Mouse (Mus musculus): ENCODE data around the gene Rreb1.

Gene Rreb1

GRCm38 (mm10) chr13:37779251-37779667 lies 1.1 kb downstream of the Rreb1 start:
- no peak for DNase-seq (ENCODE audit: low read depth)

- DNase-seq (ENCODE audit: low read depth), result no peak
Observed at GRCm38 (mm10) chr13:37781557-37781956, 3.4 kb downstream of the Rreb1 start.

DNA sequence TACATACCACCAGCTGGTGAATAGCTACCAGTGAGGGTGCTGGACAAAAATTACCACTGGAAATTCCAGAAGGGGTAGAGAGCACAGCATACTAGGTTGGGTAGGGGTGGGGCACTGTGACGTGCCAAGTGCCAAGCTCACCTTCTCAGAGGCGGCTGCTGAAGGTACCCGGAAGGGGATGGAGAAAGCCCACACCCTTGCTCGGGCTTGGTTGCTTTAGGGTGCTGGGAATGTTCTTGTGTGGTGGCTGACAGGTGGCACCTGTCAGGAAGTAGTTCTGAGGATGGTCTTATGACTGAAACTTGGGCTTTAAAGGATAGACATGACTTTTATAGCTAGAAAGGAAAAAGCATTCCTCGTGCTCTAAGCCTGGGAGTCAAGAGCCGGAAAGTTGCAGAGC lies 3.9 kb downstream of the Rreb1 start:
- no peak for DNase-seq (ENCODE audit: low read depth)

- no peak for DNase-seq (ENCODE audit: low read depth)
Observed at GRCm38 (mm10) chr13:37783676-37784075, 5.5 kb downstream of the Rreb1 start.

DNA sequence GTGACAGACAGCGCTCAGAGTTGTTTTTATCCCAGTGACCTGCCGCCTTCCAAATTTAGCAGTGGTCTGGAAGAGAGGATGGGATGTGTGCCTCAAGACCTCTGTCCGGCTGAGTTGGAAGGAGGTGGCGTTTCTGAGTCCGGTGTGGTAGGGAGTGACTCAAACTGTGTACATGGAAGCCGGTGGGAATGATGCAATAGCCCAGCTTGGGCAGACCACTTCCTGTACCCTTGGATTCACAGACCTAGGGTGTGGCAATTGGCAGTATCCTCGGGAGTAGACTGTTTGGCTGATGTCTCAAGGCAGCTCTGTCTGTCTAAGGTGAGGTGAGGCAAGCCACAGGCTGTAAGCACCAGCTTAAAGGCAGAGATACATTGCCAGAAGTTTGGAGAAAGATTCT lies 6.0 kb downstream of the Rreb1 start:
- DNase-seq (ENCODE audit: low read depth), result no peak

DNA sequence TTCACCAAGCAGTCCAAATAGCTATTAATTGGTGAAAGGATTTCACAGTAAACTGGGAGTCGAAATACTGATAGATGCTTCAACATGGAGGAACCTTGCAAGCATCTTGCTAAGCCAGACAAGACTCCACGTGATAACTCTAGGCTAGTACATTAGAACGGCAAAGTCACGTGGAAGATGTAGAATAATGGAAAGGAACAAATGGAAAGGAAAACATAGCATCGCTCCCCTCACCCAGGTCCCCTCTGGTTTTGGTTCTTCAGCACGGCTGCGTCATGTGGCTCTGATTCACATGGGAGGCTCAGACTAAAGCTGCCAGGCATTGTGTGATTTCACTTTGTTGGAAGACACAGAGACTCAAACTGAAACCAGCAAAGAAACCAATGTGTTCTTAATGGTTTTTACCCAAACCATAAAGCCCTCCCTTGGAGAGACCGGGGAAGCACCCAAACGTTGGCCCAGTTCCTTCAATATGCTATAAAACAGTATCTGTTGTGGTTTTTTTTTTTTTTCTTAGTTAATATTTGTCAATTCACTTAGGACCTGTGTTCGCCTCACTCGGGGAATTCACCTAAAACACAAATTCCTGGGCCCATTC lies 14.6 kb downstream of the Rreb1 start:
- DNase-seq (ENCODE audit: low read depth), result no peak

GRCm38 (mm10) chr13:37798811-37799210 lies 20.6 kb downstream of the Rreb1 start:
- no peak for DNase-seq (ENCODE audit: low read depth)

GRCm38 (mm10) chr13:37799413-37799812 lies 21.2 kb downstream of the Rreb1 start:
- no peak for DNase-seq (ENCODE audit: low read depth)

DNA sequence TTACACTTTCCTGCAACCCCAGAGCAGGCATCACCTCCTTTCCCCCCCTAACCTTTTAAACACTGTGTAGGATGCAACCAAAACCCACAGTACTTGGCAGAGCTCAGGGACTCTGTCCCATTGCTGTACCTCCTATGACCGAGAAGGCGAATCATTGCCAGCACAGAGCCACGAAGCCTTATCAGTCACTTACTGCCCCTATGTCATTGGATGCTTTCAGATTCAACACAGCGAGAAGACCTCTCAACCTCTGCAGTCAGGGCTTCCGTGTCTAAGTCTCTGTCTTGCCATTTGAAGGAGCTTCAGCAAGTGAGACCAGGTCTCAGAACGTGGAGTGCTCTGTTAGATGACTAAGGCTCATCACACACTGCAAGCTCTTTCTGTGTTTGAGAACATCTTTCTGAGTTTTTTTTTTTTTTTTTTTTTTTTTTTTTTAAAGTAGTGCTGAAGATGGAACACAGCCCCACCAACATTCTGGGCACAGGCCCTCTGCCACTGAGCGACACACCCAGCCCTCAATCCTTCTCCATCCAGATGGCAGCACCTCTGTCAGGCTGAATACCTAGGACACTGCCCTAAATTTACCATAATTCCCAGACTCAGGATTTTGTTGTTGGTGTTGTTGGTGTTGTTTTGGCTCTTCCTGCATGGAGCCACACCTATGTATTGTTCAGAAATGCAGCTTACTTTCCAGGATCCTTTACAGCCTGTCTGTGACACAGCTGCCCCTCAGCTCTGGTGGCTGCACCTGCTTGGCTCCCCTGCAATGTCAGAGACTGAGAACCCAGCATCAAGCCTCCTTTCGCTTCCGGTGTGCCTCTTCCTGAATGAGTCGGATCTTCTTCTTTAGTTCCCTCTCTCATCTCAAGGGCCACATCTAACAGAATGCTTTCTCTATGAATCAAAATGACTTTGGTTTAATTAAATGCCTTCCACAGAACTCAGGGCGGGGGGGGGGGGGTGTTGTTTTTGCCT lies 23.2 kb downstream of the Rreb1 start:
- no peak for DNase-seq (ENCODE audit: low read depth)

- DNase-seq (ENCODE audit: low read depth), result no peak
Observed at GRCm38 (mm10) chr13:37802246-37803003, 24.2 kb downstream of the Rreb1 start.

GRCm38 (mm10) chr13:37803244-37803643 lies 25.0 kb downstream of the Rreb1 start:
- DNase-seq (ENCODE audit: low read depth), result no peak

DNA sequence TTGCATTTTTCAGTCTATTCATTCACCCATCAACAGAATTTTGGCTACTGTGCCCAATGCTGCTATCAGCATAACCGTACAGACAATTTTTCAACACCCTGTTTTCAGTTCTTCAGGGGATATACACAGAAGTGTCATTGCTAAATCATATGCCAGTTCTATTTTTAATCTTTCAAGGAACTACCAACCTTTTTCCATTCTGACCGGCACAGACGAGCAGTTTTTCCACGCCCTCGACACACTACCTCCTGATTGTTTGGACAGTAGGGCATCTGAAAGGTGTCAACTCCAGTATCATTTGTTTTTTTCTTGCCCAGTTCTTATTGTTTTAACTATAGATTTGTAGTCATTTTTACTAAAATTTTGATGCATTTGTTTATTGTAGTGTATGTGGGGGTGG lies 25.8 kb downstream of the Rreb1 start:
- DNase-seq (ENCODE audit: low read depth), result no peak

DNA sequence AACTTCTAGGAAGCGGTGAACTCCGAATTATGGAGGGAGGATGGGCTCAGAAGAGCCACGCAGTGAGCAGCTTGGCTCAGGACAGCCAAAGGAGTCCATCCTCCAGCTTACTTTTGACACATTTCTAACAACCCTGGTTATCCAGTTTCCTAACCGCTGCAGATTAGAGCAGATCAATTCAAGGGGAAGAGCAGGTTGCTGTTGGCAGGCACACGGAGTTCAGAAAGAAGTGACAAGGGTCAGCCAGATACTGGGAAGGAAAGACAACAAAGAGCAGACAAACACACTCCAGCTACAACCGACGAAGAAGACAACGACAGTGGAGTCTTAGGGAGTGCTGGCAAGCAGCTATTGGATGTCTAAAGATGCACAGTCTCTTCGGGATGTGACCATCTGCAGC lies 36.8 kb downstream of the Rreb1 start:
- DNase-seq (ENCODE audit: low read depth), result no peak

- no peak for DNase-seq (ENCODE audit: low read depth)
Observed at GRCm38 (mm10) chr13:37816736-37817135, 38.5 kb downstream of the Rreb1 start.

DNA sequence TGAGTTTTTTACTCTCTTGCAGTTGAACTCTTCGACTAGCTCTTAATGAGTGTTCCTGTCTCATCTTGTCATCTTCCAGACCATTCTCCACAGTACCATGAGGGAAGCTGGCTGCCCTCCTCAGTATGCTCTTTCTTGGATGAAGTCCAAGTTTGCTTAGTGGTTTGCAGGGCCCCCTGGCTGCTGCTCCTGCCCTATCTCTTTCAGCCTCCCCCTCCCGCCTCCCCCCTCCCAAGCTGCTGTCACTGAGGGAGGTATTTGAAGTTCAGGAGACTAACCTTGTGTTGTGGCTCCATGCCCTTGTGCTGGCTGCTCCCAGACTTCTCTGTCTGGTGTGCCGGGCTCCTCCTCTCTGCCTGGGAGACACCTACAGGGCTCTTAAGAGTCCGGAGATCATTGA lies 43.2 kb downstream of the Rreb1 start:
- no peak for DNase-seq (ENCODE audit: low read depth)

GRCm38 (mm10) chr13:37824331-37824920 lies 46.2 kb downstream of the Rreb1 start:
- DNase-seq (ENCODE audit: low read depth), result no peak

DNA sequence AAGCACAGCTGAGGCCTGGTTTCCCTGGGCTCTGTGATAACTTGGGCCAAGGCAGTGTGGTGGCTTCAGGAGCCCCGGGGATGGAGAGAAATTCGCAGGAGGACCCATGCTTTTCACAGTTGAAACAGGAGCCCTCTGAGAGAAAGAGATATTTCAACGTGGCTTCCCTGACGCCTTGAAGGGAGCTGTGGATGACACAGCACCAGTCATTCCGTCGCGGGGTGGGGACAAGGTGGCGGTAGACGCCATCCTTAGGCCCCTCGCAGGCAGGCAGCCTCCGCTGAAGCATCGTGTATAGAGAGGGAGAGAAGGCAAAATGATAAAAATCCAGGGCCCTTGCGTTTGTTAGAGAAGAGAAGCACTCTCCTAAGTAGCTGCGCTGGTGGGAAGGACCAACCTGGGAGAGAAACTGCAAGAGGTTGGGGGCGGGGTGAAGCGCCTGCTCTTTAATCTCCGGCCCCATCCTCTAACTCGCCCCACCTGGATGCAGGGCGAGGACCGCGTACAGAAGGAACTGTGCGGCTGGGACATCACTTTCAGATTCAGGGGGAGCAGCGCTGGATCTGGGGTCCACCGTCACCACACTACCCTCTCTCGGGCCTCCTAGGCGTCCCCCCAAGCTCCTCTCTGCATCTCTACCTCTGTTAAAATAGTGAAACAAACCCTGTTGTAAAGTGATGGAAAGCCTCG lies 46.9 kb downstream of the Rreb1 start:
- no peak for DNase-seq (ENCODE audit: low read depth)

DNA sequence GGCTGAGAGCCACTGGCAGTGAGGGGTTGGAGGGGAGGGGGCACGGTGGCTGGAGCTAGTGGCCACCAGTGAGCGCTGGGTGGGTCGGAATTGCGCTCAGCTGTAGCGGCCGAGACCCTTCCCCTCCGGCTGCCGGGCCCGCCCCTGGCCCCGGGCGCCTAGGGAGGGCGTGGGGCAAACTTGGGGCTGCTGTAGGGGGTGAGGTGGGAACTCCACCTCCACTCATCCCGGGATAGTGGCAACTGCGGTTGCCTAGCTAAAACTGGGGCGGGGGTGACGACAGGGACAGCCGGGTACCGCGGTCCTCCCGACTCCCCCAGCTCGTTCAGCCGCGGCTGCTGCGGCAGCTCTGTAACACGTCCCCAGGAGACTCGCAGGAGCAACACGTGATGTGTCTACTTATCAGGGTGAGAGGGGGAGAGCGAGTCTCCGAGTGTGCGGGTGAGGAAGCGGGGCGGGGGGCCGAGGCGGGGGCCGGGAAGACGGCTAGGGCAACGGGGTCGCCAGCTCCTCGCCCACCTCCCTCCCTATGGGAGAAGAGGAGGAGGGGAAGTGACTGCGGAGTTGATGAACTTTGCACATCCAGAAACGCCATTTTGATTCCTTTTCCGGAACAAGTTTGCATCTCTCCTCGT lies 47.6 kb downstream of the Rreb1 start:
- no peak for DNase-seq (ENCODE audit: low read depth)

GRCm38 (mm10) chr13:37826281-37826993 lies 48.2 kb downstream of the Rreb1 start:
- DNase-seq (ENCODE audit: low read depth), result no peak

GRCm38 (mm10) chr13:37826994-37827262 lies 48.7 kb downstream of the Rreb1 start:
- DNase-seq (ENCODE audit: low read depth), result no peak

Measured in c-Kit-positive CD71-negative TER-119-negative erythroid progenitor cells, embryonic 14.5 days (primary cell).